Mouse (Mus musculus): ENCODE results near the gene Cdcp2.

GRCm38 (mm10) chr4:107125101-107125500, 28.4 kb downstream of the Cdcp2 start:
- TF ChIP-seq MAX (IDR thresholded peaks at IDR 0.05; ENCODE audit: low read length) (no peak), MAFK (IDR thresholded peaks at IDR 0.05; ENCODE audit: insufficient replicate concordance, low read length) (no peak), HCFC1 (IDR thresholded peaks at IDR 0.05; ENCODE audit: low read depth, low read length) (no peak), NRF1 (IDR thresholded peaks at IDR 0.05; ENCODE audit: low read depth, low read length) (no peak), CTCF (conservative IDR thresholded peaks at IDR 0.05 in 1 of 2, IDR thresholded peaks at IDR 0.05 in 1 of 2; ENCODE audit: low read depth in 2 of 2, low read length in 2 of 2) (peak in 1 of 2 experiments; percentile 27; a peak in 2 of 4 replicates), POLR2A (IDR thresholded peaks at IDR 0.05; ENCODE audit: low read depth, low read length) (no peak), E2F4 (IDR thresholded peaks at IDR 0.05; ENCODE audit: insufficient replicate concordance, low read depth, low read length) (no peak)
